Mouse (Mus musculus) limb, embryonic 12.5 days (tissue): ENCODE data around the gene Rhobtb1. TPM values are rescaled to one million over a fixed set of nuclear protein-coding genes. Genes with fewer than 3 reads are reported as not detected.

Source experiments
- ATAC-seq: fragments of 200-750 bp; cut with Nextera tagmentation; 2 replicates; pipeline ENCODE4 v1.8.0; 2017; ENCODE audit warnings: low read depth, moderate TSS enrichment; ENCODE audit not compliant: insufficient number of reproducible peaks, insufficient read depth, low FRiP score, low TSS enrichment
- H3K27ac ChIP-seq: fragments of 300-500 bp; sonication (generic); 2 replicates; pipeline ENCODE4 v1.5.1; 2016; ENCODE audit warnings: mild to moderate bottlenecking, moderate library complexity
- H3K27me3 ChIP-seq: fragments of 300-500 bp; sonication (generic); 2 replicates; pipeline ENCODE4 v1.6.1; 2016; ENCODE audit warnings: mild to moderate bottlenecking, moderate library complexity
- H3K36me3 ChIP-seq: fragments of 300-500 bp; sonication (generic); 2 replicates; pipeline ENCODE4 v1.6.1; 2016; ENCODE audit warnings: mild to moderate bottlenecking, moderate library complexity
- H3K4me1 ChIP-seq: fragments of 300-500 bp; sonication (generic); replicated peaks from 2 replicates; pipeline ENCODE4 v1.6.1; 2016
- H3K4me2 ChIP-seq: fragments of 300-500 bp; sonication (generic); 2 replicates; pipeline ENCODE4 v1.6.1; 2016; ENCODE audit warnings: mild to moderate bottlenecking, moderate library complexity
- H3K4me3 ChIP-seq: fragments of 300-500 bp; sonication (generic); replicated peaks from 2 replicates; pipeline ENCODE4 v1.5.1; 2016; ENCODE audit warnings: mild to moderate bottlenecking
- H3K9ac ChIP-seq: fragments of 300-500 bp; sonication (generic); replicated peaks from 2 replicates; pipeline ENCODE4 v1.6.1; 2016; ENCODE audit warnings: mild to moderate bottlenecking, moderate library complexity
- H3K9me3 ChIP-seq: fragments of 300-500 bp; sonication (generic); 2 replicates; pipeline ENCODE4 v1.6.1; 2016; ENCODE audit warnings: mild to moderate bottlenecking, moderate library complexity
- WGBS: fragments of 180-500 bp; shearing (Covaris S2); methylation state at CpG from one replicate; pipeline ENCODE4 v1.1.7; 2016; 5-methylcytosine and 5-hydroxymethylcytosine counted together
- polyA plus RNA-seq: library from polyadenylated mRNA; unstranded; fragments of >200 nt; fragmentation: Nextera tagmentation; extraction: Ambion mirVana; gene quantifications from 2 replicates; pipeline ENCODE4 v1.2.1, GENCODE M21; 2016

Rhobtb1 gene
- polyA plus RNA-seq, 1 experiment from 2014 or later, result 29.9 TPM

- H3K4me2 ChIP-seq, result no peak overlapping the region
- no peaks in the 10 kb centered on the region for H3K27me3 ChIP-seq
- H3K4me1 ChIP-seq, result peaks cover 30% of the 10 kb centered on the region
- no peak for ATAC-seq
- H3K9ac ChIP-seq, result no peak overlapping the region
- no peak overlapping the region for H3K27ac ChIP-seq
- H3K9me3 ChIP-seq, result no peaks in the 10 kb centered on the region
- H3K4me3 ChIP-seq, result no peak overlapping the region
- WGBS, result 70% methylated on average over 2 of the region's 2 CpGs
- H3K36me3 ChIP-seq, result peaks cover 24% of the 10 kb centered on the region
Observed at GRCm38 (mm10) chr10:69259161-69259560, 107.9 kb downstream of the Rhobtb1 start.

GRCm38 (mm10) chr10:69259929-69260328 lies 108.7 kb downstream of the Rhobtb1 start:
- H3K4me2 ChIP-seq, result no peak overlapping the region
- 86% methylated on average over 8 of the region's 8 CpGs for WGBS
- H3K4me3 ChIP-seq, result no peak overlapping the region
- H3K9me3 ChIP-seq, result no peaks in the 10 kb centered on the region
- H3K9ac ChIP-seq, result no peak overlapping the region
- peaks cover 24% of the 10 kb centered on the region for H3K36me3 ChIP-seq
- no peak for ATAC-seq
- H3K27ac ChIP-seq, result no peak overlapping the region
- peaks cover 26% of the 10 kb centered on the region for H3K4me1 ChIP-seq
- no peaks in the 10 kb centered on the region for H3K27me3 ChIP-seq

- Histone ChIP-seq H3K4me3 (no peak overlapping the region), H3K9me3 (no peaks in the 10 kb centered on the region), H3K4me1 (peaks cover 20% of the 10 kb centered on the region), H3K27ac (no peak overlapping the region), H3K4me2 (no peak overlapping the region), H3K27me3 (no peaks in the 10 kb centered on the region), H3K9ac (no peak overlapping the region), H3K36me3 (peaks cover 26% of the 10 kb centered on the region)
- WGBS, result 76% methylated on average over 14 of the region's 14 CpGs
- ATAC-seq, result no peak
Observed at GRCm38 (mm10) chr10:69262918-69263822, 111.9 kb downstream of the Rhobtb1 start.

GRCm38 (mm10) chr10:69263906-69264305 lies 112.7 kb downstream of the Rhobtb1 start:
- Histone ChIP-seq H3K27ac (no peak overlapping the region), H3K9me3 (no peaks in the 10 kb centered on the region), H3K4me2 (no peak overlapping the region), H3K9ac (no peak overlapping the region), H3K4me3 (no peak overlapping the region), H3K36me3 (peaks cover 30% of the 10 kb centered on the region), H3K27me3 (no peaks in the 10 kb centered on the region), H3K4me1 (peaks cover 20% of the 10 kb centered on the region)
- ATAC-seq, result no peak
- WGBS, result 70% methylated on average over 2 of the region's 2 CpGs

- no peak overlapping the region for H3K4me2 ChIP-seq
- H3K9ac ChIP-seq, result no peak overlapping the region
- WGBS, result 91% methylated on average over 15 of the region's 15 CpGs
- H3K9me3 ChIP-seq, result no peaks in the 10 kb centered on the region
- H3K4me1 ChIP-seq, result peaks cover 20% of the 10 kb centered on the region
- no peak overlapping the region for H3K27ac ChIP-seq
- H3K4me3 ChIP-seq, result no peak overlapping the region
- peaks cover 31% of the 10 kb centered on the region for H3K36me3 ChIP-seq
- no peak for ATAC-seq
- no peaks in the 10 kb centered on the region for H3K27me3 ChIP-seq
Observed at GRCm38 (mm10) chr10:69265421-69265820, 114.2 kb downstream of the Rhobtb1 start.

- no peak overlapping the region for H3K9ac ChIP-seq
- no peaks in the 10 kb centered on the region for H3K9me3 ChIP-seq
- H3K36me3 ChIP-seq, result peaks cover 47% of the 10 kb centered on the region
- H3K27me3 ChIP-seq, result no peaks in the 10 kb centered on the region
- H3K4me3 ChIP-seq, result no peak overlapping the region
- no peak overlapping the region for H3K27ac ChIP-seq
- H3K4me2 ChIP-seq, result no peak overlapping the region
- H3K4me1 ChIP-seq, result peaks cover 10% of the 10 kb centered on the region
- ATAC-seq, result no peak
- WGBS, result 65% methylated on average over 10 of the region's 10 CpGs
Observed at GRCm38 (mm10) chr10:69268061-69268643, 116.9 kb downstream of the Rhobtb1 start.

- H3K9ac ChIP-seq, result no peak overlapping the region
- H3K9me3 ChIP-seq, result no peaks in the 10 kb centered on the region
- H3K36me3 ChIP-seq, result peaks cover 63% of the 10 kb centered on the region
- H3K27me3 ChIP-seq, result no peaks in the 10 kb centered on the region
- no peak for ATAC-seq
- no peak overlapping the region for H3K4me3 ChIP-seq
- H3K4me2 ChIP-seq, result no peak overlapping the region
- H3K27ac ChIP-seq, result no peak overlapping the region
- 82% methylated on average over 10 of the region's 10 CpGs for WGBS
- H3K4me1 ChIP-seq, result no peaks in the 10 kb centered on the region
Observed at GRCm38 (mm10) chr10:69271436-69271835, 120.2 kb downstream of the Rhobtb1 start.

- Histone ChIP-seq H3K36me3 (peaks cover 73% of the 10 kb centered on the region), H3K27ac (no peak overlapping the region), H3K4me3 (no peak overlapping the region), H3K27me3 (no peaks in the 10 kb centered on the region), H3K4me2 (no peak overlapping the region), H3K9ac (no peak overlapping the region), H3K4me1 (peaks cover 9% of the 10 kb centered on the region), H3K9me3 (no peaks in the 10 kb centered on the region)
- 42% methylated on average over 5 of the region's 5 CpGs for WGBS
- no peak for ATAC-seq
Observed at GRCm38 (mm10) chr10:69274275-69274674, 123.0 kb downstream of the Rhobtb1 start.

- no peak for ATAC-seq
- H3K4me1 ChIP-seq, result peaks cover 13% of the 10 kb centered on the region
- no peak overlapping the region for H3K27ac ChIP-seq
- H3K36me3 ChIP-seq, result peaks cover 76% of the 10 kb centered on the region
- H3K4me3 ChIP-seq, result no peak overlapping the region
- no peaks in the 10 kb centered on the region for H3K9me3 ChIP-seq
- no peaks in the 10 kb centered on the region for H3K27me3 ChIP-seq
- no peak overlapping the region for H3K9ac ChIP-seq
- no peak overlapping the region for H3K4me2 ChIP-seq
Observed at GRCm38 (mm10) chr10:69274705-69275104, 123.5 kb downstream of the Rhobtb1 start.

- Histone ChIP-seq H3K4me3 (no peak overlapping the region), H3K27me3 (no peaks in the 10 kb centered on the region), H3K4me2 (no peak overlapping the region), H3K36me3 (peaks cover 72% of the 10 kb centered on the region), H3K9ac (no peak overlapping the region), H3K27ac (no peak overlapping the region), H3K9me3 (no peaks in the 10 kb centered on the region), H3K4me1 (peaks cover 13% of the 10 kb centered on the region)
- no peak for ATAC-seq
- 86% methylated on average over 12 of the region's 12 CpGs for WGBS
Observed at GRCm38 (mm10) chr10:69275811-69276775, 124.9 kb downstream of the Rhobtb1 start.

GRCm38 (mm10) chr10:69276920-69277435 lies 125.7 kb downstream of the Rhobtb1 start:
- Histone ChIP-seq H3K9me3 (no peaks in the 10 kb centered on the region), H3K36me3 (peaks cover 68% of the 10 kb centered on the region), H3K4me3 (no peak overlapping the region), H3K9ac (no peak overlapping the region), H3K27ac (no peak overlapping the region), H3K4me1 (peaks cover 13% of the 10 kb centered on the region), H3K4me2 (no peak overlapping the region), H3K27me3 (no peaks in the 10 kb centered on the region)
- ATAC-seq, result no peak
- WGBS, result 89% methylated on average over 9 of the region's 9 CpGs
